Mouse (Mus musculus) hindbrain, embryonic 10.5 days (tissue): Measurements from ENCODE around the gene Scube3. TPM values are rescaled to one million over a fixed set of nuclear protein-coding genes. Genes with fewer than 3 reads are reported as not detected.
A peak's percentile ranks its signal among the peaks of the same experiment; 100 is the strongest.

ENCODE experiments used
- DNase-seq: peaks from one replicate; pipeline ENCODE4 v3.0.0-alpha.2; 2017; ENCODE audit warnings: low spot score
- H3K27ac ChIP-seq: fragments of 300-500 bp; sonication (generic); 2 replicates; pipeline ENCODE4 v1.5.1; 2016; ENCODE audit warnings: mild to moderate bottlenecking, moderate library complexity
- H3K27me3 ChIP-seq: fragments of 300-500 bp; sonication (generic); 2 replicates; pipeline ENCODE4 v1.6.1; 2016; ENCODE audit warnings: mild to moderate bottlenecking; ENCODE audit not compliant: poor library complexity, insufficient read depth, severe bottlenecking
- H3K36me3 ChIP-seq: fragments of 300-500 bp; sonication (generic); 2 replicates; pipeline ENCODE4 v1.6.1; 2016; ENCODE audit warnings: mild to moderate bottlenecking, moderate library complexity
- H3K4me1 ChIP-seq: fragments of 300-500 bp; sonication (generic); replicated peaks from 2 replicates; pipeline ENCODE4 v1.6.1; 2016; ENCODE audit warnings: mild to moderate bottlenecking
- H3K4me3 ChIP-seq: fragments of 300-500 bp; sonication (generic); 2 replicates; pipeline ENCODE4 v1.5.1; 2016; ENCODE audit warnings: mild to moderate bottlenecking, moderate library complexity
- H3K9me3 ChIP-seq: fragments of 300-500 bp; sonication (generic); 2 replicates; pipeline ENCODE4 v1.6.1; 2016; ENCODE audit warnings: mild to moderate bottlenecking, moderate library complexity
- WGBS: fragments of 180-500 bp; shearing (Covaris S2); methylation state at CpG from one replicate; pipeline ENCODE4 v1.1.7; 2016; 5-methylcytosine and 5-hydroxymethylcytosine counted together
- polyA plus RNA-seq: library from polyadenylated mRNA; unstranded; fragments of >200 nt; fragmentation: Nextera tagmentation; extraction: Ambion mirVana; gene quantifications from 2 replicates; pipeline ENCODE4 v1.2.1, GENCODE M21; 2016

Gene Scube3
- polyA plus RNA-seq, 1 experiment from 2014 or later = 10.7 TPM

DNA sequence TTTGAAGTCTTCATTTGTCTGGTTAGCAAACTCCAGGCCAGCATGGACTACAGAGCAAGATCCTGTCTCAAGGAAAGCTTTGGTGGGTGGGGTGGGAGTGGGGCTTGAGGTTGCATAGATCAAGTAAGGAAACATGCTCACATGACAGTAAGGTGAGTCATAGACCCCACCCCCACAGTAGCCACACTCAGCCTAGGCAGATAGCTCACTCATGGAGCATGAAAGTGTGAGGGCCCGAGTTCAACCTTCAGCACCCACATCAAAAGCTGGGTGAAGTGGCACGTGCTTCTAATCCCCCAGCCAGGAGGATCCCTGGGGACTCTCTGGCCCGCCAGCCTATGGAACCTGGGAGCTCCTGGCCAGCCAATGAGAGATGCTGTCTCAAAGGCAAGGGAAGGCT is 51.6 kb downstream of the Scube3 start:
- H3K27me3 ChIP-seq = no peaks in the 10 kb centered on the region
- no peak for DNase-seq
- 89% methylated on average over 3 of the region's 3 CpGs for whole genome bisulfite sequencing
- H3K36me3 ChIP-seq = peaks cover 83% of the 10 kb centered on the region
- no peaks in the 10 kb centered on the region for H3K9me3 ChIP-seq
- peaks cover 12% of the 10 kb centered on the region for H3K4me1 ChIP-seq
- no peak overlapping the region for H3K27ac ChIP-seq
- H3K4me3 ChIP-seq = no peak overlapping the region

DNA sequence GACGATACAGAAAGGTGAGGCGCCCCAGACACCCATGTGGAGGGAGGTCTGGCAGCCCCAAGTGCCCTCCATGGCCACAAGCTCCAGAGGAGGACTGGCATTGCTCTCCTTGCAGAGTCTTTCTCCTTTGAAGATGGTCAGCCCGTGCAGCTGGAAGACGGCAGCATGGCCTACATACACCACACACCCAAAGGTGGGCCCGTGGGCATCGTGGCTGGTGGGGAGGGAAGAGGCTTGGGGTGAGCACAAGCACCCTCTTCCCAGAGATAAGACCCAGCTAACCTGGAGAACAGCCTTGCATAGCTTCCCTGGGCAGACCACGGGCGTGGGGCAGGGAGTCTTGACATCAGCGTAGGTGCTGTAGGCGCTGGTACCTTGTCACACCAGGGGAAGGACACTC is 53.1 kb downstream of the Scube3 start:
- Histone ChIP-seq H3K4me3 (no peak overlapping the region), H3K4me1 (peaks cover 12% of the 10 kb centered on the region), H3K27ac (no peak overlapping the region), H3K9me3 (no peaks in the 10 kb centered on the region), H3K27me3 (no peaks in the 10 kb centered on the region), H3K36me3 (peaks cover 90% of the 10 kb centered on the region)
- 94% methylated on average over 10 of the region's 10 CpGs for WGBS
- no peak for DNase-seq

DNA sequence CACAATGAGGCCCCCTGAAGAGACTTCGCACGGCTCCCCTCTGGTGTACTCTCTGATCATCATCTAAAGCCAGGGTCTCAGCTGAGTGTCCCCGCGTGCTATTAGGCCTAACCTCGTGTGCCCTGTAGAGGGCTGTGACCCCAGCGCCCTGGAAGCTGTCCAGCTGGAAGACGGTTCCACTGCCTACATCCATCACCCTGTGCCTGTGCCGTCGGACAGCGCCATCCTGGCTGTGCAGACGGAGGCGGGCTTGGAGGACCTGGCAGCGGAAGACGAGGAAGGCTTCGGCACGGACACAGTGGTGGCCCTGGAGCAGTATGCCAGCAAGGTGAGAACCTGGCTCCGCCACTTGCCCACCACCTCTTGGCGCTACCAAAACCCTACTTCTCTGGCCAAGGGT is 55.7 kb downstream of the Scube3 start:
- WGBS = 77% methylated on average over 18 of the region's 18 CpGs
- no peaks in the 10 kb centered on the region for H3K27me3 ChIP-seq
- peaks cover 15% of the 10 kb centered on the region for H3K4me1 ChIP-seq
- H3K27ac ChIP-seq = peak overlapping the region; percentile 45; the same call in 1 of the 2 replicates
- DNase-seq = no peak
- peaks cover 92% of the 10 kb centered on the region for H3K36me3 ChIP-seq
- H3K9me3 ChIP-seq = no peaks in the 10 kb centered on the region
- H3K4me3 ChIP-seq = no peak overlapping the region

DNA sequence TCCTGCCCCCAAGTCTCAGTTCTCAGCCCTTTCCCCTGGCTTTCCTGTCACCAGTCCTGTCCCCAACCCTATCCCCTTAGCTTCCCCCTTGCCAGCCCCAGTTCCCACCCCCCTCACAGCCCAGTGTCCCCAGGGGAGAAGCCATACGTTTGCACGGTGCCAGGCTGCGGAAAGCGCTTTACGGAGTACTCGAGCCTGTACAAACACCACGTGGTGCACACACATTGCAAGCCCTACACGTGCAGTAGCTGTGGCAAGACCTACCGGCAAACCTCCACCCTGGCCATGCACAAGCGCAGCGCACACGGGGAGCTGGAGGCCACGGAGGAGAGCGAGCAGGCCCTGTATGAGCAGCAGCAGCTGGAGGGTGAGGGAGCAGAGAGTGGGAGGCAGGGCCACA is 60.0 kb downstream of the Scube3 start:
- H3K27ac ChIP-seq = no peak overlapping the region
- H3K4me1 ChIP-seq = peaks cover 25% of the 10 kb centered on the region
- peaks cover 12% of the 10 kb centered on the region; the same call in 1 of the 2 replicates for H3K27me3 ChIP-seq
- peaks cover 78% of the 10 kb centered on the region for H3K36me3 ChIP-seq
- no peaks in the 10 kb centered on the region for H3K9me3 ChIP-seq
- no peak overlapping the region for H3K4me3 ChIP-seq
- no peak for DNase-seq
- WGBS = 83% methylated on average over 14 of the region's 14 CpGs

DNA sequence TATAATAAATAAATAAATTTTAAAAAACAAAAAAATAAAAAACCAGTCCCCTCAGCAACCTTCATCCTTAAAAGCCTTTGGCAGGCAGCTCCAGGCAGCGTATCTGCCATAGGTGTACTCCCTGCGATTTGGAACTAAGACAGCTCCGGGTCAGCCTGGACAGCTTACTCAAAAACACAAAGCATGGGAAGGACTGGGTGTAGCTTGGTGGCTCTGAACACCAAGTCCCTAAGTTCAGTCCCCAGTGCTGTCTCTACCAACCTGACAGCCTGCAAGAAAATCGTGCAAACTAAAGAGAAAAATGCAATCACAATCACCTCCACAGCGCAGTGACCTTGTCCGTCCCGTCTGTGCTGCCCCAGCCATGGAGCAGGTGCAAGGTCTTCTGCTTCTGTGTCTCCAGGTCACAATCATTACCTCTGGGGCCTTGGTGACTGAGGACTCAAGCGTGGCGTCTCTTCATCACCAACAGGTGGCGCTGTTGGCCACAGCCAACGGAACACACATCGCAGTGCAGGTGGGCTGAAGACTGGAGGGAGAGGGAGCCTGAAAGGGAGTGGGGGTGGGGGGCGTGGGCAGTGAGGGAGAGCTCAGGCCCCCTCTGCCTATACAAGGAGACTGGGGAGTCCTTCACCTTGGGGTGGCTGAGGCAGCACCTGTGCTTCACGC is 62.2 kb downstream of the Scube3 start:
- 38% methylated on average over 14 of the region's 14 CpGs for WGBS
- H3K4me1 ChIP-seq = peaks cover 25% of the 10 kb centered on the region
- H3K36me3 ChIP-seq = peaks cover 59% of the 10 kb centered on the region
- no peak overlapping the region for H3K27ac ChIP-seq
- no peak overlapping the region for H3K4me3 ChIP-seq
- no peaks in the 10 kb centered on the region for H3K9me3 ChIP-seq
- peak; percentile 63 for DNase-seq
- H3K27me3 ChIP-seq = peaks cover 21% of the 10 kb centered on the region

DNA sequence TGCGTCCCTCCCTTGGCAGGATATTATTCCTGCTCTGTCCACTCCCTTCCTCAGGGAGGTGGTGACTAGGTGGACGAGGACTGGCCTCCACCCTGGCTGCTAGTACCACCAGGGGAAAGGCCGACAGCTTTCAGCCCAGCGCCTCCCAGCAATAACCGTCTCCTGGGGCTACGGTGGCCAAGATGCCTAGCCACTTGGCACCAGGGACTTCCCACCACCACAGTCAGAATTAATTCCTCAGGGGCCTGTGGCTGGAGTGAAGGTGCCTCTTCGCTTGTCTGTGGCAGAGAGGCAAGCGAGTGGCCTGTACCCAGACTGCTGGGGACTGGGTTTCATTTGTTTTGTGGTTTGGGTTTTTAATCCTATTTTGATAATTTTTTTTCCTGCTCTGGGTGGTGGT is 63.5 kb downstream of the Scube3 start:
- no peak for DNase-seq
- H3K36me3 ChIP-seq = peaks cover 46% of the 10 kb centered on the region
- peaks cover 25% of the 10 kb centered on the region for H3K4me1 ChIP-seq
- peaks cover 21% of the 10 kb centered on the region for H3K27me3 ChIP-seq
- no peak overlapping the region for H3K4me3 ChIP-seq
- H3K9me3 ChIP-seq = no peaks in the 10 kb centered on the region
- 94% methylated on average over 8 of the region's 8 CpGs for WGBS
- no peak overlapping the region for H3K27ac ChIP-seq

DNA sequence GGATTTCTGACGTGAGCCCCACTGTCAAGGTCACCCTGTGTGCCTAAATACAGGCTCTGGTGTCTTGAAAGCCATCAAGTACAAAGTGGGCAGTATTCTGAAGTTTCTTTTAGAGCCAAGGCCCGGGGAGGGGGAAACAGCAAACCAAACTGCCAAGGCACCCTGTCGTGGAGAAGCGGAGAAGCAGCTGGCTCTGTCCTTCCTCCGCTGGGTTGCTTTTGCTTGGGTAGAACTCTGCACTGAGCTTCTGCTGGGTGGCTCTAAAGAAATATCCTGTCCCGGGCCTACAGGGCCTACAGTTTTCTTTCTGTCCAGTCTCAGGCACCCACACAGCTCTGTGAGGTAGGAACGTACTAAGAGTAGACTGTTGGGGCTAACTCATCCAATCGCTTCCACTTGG is 65.2 kb downstream of the Scube3 start:
- Histone ChIP-seq H3K4me3 (no peak overlapping the region), H3K27me3 (peaks cover 21% of the 10 kb centered on the region), H3K9me3 (no peaks in the 10 kb centered on the region), H3K36me3 (peaks cover 30% of the 10 kb centered on the region), H3K27ac (peak overlapping the region; percentile 78; the same call in 1 of the 2 replicates), H3K4me1 (peaks cover 23% of the 10 kb centered on the region)
- DNase-seq = no peak
- WGBS = 75% methylated on average over 8 of the region's 8 CpGs

DNA sequence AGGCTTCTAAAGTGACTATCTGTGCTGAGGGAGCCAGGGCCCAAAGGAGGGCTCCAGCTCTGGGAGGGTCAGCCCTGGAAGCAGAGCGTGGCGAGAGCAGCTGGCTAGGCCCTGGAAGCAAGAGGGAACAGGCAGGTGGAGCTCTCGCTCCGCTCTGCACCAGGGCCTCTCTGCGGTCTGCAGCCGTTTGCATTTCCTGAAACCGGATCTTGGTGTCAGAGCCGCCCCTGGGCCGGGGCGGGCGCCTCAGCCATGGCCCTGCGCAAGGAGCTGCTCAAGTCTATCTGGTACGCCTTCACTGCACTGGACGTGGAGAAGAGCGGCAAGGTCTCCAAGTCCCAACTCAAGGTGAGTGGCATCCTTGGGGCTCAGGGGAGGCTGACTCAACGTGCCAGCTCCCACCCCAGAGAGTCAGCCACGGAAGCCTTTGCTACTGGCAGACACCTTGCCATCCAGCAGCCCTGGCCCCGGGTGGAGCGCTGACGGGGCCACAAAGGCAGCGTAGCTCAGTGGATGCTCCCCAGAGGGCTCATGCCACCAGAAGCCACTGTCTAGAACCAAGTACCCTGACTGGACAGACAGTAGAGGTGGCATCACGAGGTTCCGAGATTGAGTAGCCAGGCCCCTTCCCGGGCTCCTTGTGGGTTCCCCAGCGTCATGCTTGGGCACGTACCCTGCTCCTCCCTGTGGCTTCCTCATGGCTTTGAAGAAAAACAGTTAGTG is 65.8 kb downstream of the Scube3 start, which contains the start of gene Def6:
Gene Def6 (plus strand): TSS at position 188 of the 723 bp plus-strand sequence.
- WGBS = 21% methylated on average over 26 of the region's 26 CpGs
- Histone ChIP-seq H3K4me3 (peak within 1 kb of the TSS; percentile 37), H3K27ac (peak within 1 kb of the TSS; percentile 78)

DNA sequence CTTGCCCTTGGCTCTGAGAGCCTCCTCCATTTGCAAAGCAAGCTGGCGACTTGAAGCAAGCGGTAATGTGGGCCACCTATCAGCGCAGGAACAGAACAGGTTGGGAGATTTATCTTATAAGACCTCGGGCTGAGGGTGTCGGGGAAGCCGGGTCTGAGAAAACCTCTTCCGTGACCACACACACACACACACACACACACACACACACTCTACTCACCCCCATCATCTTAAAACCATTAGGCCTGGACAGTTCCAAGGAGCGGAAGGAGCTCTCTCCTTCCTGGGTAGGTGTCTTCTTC is 66.3 kb downstream of the Scube3 start:
- H3K27ac ChIP-seq = peak overlapping the region; percentile 78
- H3K4me1 ChIP-seq = peaks cover 22% of the 10 kb centered on the region
- no peaks in the 10 kb centered on the region for H3K9me3 ChIP-seq
- WGBS = 79% methylated on average over 8 of the region's 8 CpGs
- no peak for DNase-seq
- H3K36me3 ChIP-seq = peaks cover 18% of the 10 kb centered on the region
- peaks cover 21% of the 10 kb centered on the region for H3K27me3 ChIP-seq
- peak overlapping the region; percentile 37; the same call in 1 of the 2 replicates for H3K4me3 ChIP-seq

More for the DNA sequence above, 65.8 kb downstream of the Scube3 start, which contains the start of gene Def6:
- H3K9me3 ChIP-seq = no peaks in the 10 kb centered on the region
- H3K4me1 ChIP-seq = peaks cover 22% of the 10 kb centered on the region
- DNase-seq = peak; percentile 74
- peaks cover 23% of the 10 kb centered on the region for H3K36me3 ChIP-seq
- H3K27me3 ChIP-seq = peaks cover 21% of the 10 kb centered on the region

DNA sequence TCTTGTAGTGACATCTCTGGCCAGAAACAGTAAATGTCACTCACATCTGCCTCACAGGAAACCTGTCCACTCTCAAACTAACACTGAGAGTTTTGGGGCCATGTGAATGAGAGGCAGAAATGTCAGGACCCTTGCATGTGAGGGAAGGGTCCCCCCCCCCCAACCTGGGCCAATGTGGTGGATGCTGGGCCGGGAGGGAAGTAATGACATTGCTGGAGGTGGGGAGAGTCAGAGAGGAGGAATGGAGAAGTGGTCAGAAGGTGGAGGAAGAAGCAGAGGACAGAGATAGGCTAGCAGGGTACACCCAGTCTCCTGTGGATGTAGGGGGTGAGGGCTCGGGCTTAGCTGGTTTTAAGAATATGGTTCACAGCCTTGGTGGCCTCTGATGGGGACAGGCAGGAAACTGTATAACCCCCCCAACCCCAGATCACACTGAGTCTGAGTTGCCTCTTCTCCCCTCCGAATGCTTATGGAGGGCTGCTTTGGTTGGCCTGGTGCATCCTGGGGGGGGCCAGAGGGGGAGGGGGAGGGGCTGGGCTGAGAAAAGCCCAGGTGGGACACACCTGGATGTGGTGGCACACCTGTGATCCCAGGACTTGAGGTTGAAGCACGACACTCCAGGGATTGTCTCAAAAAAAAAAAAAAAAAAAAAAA is 67.6 kb downstream of the Scube3 start:
- WGBS = 69% methylated on average over 4 of the region's 4 CpGs
- H3K9me3 ChIP-seq = no peaks in the 10 kb centered on the region
- peaks cover 14% of the 10 kb centered on the region for H3K36me3 ChIP-seq
- no peak overlapping the region for H3K4me3 ChIP-seq
- no peak for DNase-seq
- H3K27me3 ChIP-seq = peaks cover 21% of the 10 kb centered on the region
- H3K27ac ChIP-seq = no peak overlapping the region
- peaks cover 20% of the 10 kb centered on the region for H3K4me1 ChIP-seq

DNA sequence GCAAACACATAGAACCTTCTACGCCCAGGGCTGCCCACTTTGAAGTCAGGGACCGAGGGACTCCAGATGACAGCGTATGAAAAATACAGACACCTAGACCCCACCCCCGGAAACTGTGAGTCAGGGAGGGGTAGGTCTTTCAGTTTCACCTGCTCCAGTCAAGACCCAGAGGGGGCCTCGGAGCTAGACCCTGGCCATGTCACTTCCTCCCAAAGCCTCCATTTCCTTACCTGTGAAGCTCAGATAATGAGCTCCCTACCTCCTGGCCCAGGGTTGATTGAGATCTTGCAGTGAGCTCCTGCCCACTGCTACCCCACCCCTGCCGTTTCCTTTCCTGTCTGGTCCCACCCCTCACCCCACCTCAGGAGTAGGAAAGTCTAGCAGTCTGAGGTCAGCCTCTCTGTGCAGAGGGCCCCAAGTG is 70.0 kb downstream of the Scube3 start:
- H3K4me1 ChIP-seq = peaks cover 13% of the 10 kb centered on the region
- 81% methylated on average over 6 of the region's 6 CpGs for WGBS
- H3K9me3 ChIP-seq = no peaks in the 10 kb centered on the region
- H3K27ac ChIP-seq = no peak overlapping the region
- H3K36me3 ChIP-seq = no peaks in the 10 kb centered on the region
- H3K27me3 ChIP-seq = peaks cover 13% of the 10 kb centered on the region
- no peak for DNase-seq
- no peak overlapping the region for H3K4me3 ChIP-seq

DNA sequence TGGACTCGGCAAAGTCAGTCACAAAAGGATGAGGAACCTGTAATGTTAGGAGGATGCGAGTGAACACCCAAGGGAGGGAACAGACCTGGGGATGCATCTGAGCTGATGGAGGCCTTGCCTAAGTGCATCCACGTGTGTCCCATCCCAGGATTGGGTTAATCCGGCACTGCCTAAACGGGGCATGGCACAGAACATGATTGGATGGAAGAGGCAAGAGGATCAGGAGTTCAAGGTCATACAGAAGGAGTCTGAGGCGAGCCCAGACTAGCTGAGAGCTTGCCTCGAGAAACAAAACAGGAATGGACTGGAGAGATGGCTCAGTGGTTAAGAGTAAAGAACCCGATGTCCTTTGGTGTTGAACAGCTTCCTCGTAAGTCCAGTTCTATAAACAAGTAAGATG is 70.5 kb downstream of the Scube3 start:
- WGBS = 75% methylated on average over 9 of the region's 9 CpGs
- Histone ChIP-seq H3K4me3 (no peak overlapping the region), H3K27ac (no peak overlapping the region), H3K36me3 (no peaks in the 10 kb centered on the region), H3K27me3 (peaks cover 17% of the 10 kb centered on the region), H3K4me1 (peaks cover 11% of the 10 kb centered on the region), H3K9me3 (no peaks in the 10 kb centered on the region)
- no peak for DNase-seq

DNA sequence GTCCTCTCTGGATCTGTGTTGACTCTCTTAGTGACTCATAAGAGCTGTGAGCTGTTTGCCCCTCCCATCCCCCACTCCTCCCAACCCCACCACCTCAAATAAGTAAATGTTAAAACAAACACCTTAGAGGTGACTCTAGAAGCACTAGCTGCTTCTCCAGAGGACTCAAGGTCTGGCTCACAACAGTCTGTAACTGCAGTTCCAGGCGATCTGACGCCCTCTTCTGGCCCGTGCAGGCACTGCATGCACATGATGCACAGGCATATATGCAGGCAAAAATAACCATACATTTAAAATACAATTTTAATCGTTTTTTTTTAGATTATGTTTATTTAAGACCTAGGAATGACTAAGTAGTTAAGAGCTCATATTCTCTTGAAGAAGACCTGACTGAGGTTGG is 71.3 kb downstream of the Scube3 start:
- Histone ChIP-seq H3K27ac (no peak overlapping the region), H3K4me3 (no peak overlapping the region), H3K4me1 (peaks cover 11% of the 10 kb centered on the region), H3K36me3 (no peaks in the 10 kb centered on the region), H3K9me3 (no peaks in the 10 kb centered on the region), H3K27me3 (peaks cover 22% of the 10 kb centered on the region)
- DNase-seq = no peak
- WGBS = 29% methylated on average over 4 of the region's 4 CpGs
